Comparison of ENCODE assay signal across 1 mouse cellular context in genomic region chr1:135313284-135314031, GRCm38 (mm10).
TF ChIP-seq lines count a peak whose summit lies in the region.

Timm17a (minus strand) TSS chr1:135313778.

TF ChIP-seq in CH12.LX, 34 proteins besides CTCF, POLR2A, EP300 and RAD21 (continued from another document):
- peak; percentile 84 for TF ChIP-seq TCF12 (IDR thresholded peaks at IDR 0.05; ENCODE audit: low read depth, low read length)
- no peak for TF ChIP-seq ZC3H11A (IDR thresholded peaks at IDR 0.05; ENCODE audit: low read depth, low read length)
- TF ChIP-seq MAX (IDR thresholded peaks at IDR 0.05; ENCODE audit: low read length): peak; percentile 89
- TF ChIP-seq JUND (conservative IDR thresholded peaks at IDR 0.05; ENCODE audit: low read depth, low read length): no peak
- no peak for TF ChIP-seq JUN (IDR thresholded peaks at IDR 0.05; ENCODE audit: insufficient read depth, low read depth, low read length)
- no peak for TF ChIP-seq USF1 (IDR thresholded peaks at IDR 0.05; ENCODE audit: low read depth, low read length)
- no peak for TF ChIP-seq MAFK (IDR thresholded peaks at IDR 0.05; ENCODE audit: insufficient replicate concordance, low read length)
- peak; percentile 63 for TF ChIP-seq MYC (IDR thresholded peaks at IDR 0.05; ENCODE audit: low read depth, low read length)
- no peak for TF ChIP-seq E2F4 (IDR thresholded peaks at IDR 0.05; ENCODE audit: insufficient replicate concordance, low read depth, low read length)
- peak; percentile 52; the same call in 1 of the 2 replicates for TF ChIP-seq MAZ (IDR thresholded peaks at IDR 0.05; ENCODE audit: low read depth, low read length)
- peak; percentile 80; the same call in 1 of the 2 replicates for TF ChIP-seq KAT2A (IDR thresholded peaks at IDR 0.05; ENCODE audit: insufficient replicate concordance, low read length)
- TF ChIP-seq CHD1 (IDR thresholded peaks at IDR 0.05; ENCODE audit: low read depth, low read length): no peak
- TF ChIP-seq ETS1 (conservative IDR thresholded peaks at IDR 0.05; ENCODE audit: low read depth, low read length): no peak
